Mouse (Mus musculus): ENCODE data around the gene Fbxo2. TPM values are rescaled to one million over a fixed set of nuclear protein-coding genes. Genes with fewer than 3 reads are reported as not detected.

Fbxo2 gene
- 0.12 and 0.17 TPM in 2 replicates for polyA plus RNA-seq (2015; fragmentation: Nextera tagmentation; extraction: Ambion mirVana)

DNA sequence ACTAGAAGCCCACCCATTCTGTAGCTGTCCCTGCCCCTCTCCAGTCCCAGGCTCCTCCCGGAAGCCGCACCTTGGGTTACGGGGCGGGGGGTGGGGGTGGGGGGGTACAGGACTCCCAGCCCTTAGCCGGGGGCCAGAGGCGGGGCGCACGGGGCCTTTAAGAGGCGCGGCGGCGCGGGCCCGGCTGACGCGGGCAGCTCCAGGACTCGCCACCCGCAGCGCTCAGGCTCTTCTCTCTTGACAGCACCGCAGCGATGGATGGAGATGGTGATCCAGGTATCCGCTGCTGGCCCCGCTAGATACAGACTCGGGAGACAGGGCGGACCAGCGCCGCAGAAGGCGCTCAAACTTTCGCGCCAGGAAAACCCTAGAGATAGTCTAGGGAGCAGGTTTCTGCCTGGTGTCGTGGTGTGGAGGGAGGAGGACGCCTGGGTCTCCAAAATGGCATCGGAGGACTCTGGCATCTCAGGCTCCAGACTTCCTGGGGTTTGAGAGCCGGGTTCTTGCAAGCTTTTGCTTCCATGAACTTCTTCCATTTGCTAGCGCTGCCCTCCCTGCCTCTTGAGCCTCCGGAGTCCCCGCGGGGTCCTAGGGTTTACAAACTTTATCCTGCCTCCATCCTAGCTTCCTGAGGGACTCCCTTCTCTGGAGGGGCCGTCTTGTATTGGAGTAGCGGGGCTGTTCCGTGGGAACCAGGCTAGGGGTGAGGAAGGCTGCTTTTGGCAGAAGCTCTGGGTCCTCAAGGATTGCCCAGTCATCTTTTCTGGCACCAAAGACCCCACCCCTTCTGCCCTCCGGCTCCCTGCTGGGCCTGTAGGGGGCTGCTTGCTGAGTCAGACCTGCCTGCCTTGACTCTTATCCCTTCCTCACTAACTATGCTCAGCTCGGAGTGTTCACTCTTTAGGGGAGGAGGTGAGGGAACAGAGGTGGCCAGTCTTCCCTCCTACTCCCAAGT is at the start of gene Fbxo2, which contains the start of gene Fbxo44:
Gene Fbxo2 (plus strand): TSS at position 186 of the 955 bp plus-strand sequence.
Gene Fbxo44 (minus strand): TSS at position 47 of the 955 bp plus-strand sequence.

DNA sequence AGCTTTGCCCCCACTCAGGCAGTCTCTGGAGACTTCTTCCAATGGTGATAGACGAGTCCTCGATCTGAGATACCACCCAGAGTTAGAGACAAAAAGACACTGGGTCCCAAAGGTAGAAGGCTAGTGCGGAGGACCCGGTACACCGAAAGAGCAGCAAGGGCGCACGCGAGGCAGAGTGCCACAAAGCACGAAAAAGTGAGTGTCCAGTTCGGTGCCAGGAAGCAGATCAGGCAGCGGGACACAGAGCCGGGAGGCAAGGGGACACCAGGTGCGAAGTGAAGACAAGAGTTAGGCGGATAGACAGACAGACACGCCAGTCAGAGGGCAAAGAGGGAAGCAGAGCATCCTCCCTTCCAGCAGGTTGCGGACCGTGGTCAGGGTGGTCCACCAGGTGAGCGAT is 30.3 kb upstream of the Fbxo2 start, which contains the start of gene Mad2l2:
Gene Mad2l2 (plus strand): TSS at position 252 of the 400 bp plus-strand sequence.

DNA sequence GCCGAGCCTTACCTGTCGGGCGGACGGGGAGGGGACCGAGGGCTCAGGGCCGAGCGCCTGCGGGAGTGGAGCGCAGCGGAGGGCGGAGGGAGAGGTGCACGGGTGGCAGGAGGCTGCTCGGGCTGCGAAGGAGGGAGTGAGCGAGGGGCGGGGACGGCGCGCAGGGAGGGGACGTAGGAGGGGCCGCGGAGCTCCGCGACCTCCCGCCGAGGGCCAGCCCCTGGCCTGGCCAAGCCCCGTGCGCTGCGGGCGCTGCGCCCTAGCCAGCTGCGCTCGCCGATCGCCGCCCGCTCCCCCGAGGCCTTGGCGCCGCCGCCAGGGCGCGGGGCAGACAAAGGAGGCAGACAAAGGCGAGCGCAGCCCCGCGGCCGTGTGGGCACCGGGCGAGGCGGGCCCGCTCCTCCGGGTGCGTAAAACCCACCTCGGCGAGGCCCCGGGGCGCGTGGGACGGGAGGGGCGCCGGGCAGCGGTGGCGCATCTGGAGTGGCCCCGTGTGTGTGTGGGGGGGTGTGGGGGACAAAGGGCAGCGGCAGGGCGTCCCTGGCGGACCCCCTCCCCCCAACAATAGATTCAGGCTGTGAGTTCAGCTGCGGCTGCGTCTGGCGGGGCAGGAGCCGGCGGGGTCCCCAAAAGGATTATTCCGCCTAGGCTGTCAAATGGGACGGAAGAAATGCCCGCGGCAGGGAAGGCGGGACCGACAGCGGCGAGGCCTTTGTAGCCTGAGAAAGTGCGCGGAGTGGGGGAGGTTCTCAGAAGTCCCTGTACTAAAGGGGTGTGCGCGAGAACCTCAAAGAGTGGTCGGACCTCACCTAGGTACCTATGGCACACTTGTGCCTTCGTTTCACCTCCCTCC is 29.6 kb upstream of the Fbxo2 start, which contains the start of gene Draxin:
Gene Draxin (minus strand): TSS at position 138 of the 853 bp plus-strand sequence.

DNA sequence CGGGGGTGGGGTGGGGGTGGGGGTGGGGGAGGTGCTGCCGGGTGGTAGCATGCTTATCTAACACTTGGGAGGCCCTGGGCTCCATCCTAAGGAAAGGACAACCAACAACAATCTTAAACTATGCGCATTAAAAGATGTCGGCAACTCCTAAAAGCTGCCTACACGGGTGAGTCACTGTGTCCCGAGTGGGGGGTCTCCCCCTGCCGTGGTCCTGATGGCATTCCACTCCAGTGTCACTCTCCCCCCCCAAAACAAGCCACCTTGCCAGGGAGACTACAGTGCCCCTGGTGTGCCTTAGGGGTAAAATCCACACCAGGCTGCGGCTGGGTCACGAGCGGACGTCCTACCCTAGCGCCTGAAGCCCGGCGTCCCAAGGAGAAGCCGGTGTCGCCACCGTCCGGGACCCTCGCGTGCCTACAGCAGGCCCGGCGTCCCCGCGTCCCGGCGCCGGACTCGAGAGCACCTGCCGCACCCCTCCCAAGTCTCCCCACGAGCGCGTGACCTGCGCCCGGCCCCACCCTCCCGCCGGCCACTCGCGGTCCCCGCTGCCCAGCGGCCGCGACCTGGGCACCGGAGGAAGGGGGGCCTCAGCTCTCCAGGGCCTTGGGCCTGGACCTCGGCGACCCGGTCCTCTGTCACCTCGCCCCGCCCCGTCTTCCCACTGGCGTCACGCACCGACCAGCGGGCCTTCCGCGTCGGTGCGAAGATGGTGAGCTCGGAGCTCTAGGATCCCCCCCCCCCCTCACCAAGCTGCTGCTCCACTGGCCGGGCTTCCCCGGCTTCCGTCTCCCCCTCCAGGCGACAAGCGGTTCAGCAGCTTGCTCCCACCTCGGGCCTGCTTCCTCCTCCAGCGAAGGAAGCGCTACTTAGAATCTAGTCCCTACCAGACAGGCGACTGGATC is 8.9 kb upstream of the Fbxo2 start, which contains the start of gene Fbxo6:
Gene Fbxo6 (minus strand): TSS at position 874 of the 902 bp plus-strand sequence.

Small RNA genes lying within 50 kb of the gene (microRNA-seq; reads per million reads assigned to microRNA genes)
- gene Mir7022 = 0 reads per million in 2 experiments

Other genes starting within 250 kb of the Fbxo2 start
- 41.6 and 45.5 TPM in 2 replicates for gene Plod1, start 223.9 kb upstream of the Fbxo2 start, polyA plus RNA-seq (2015; fragmentation: Nextera tagmentation; extraction: Ambion mirVana)
- 10.1 and 13.6 TPM in 2 replicates for gene 2510039O18Rik, start 219.7 kb upstream of the Fbxo2 start, polyA plus RNA-seq (2015; fragmentation: Nextera tagmentation; extraction: Ambion mirVana)
- 0.26 TPM in 1 of 2 replicates, not detected in the other for gene Nppb, start 174.8 kb upstream of the Fbxo2 start, polyA plus RNA-seq (2015; fragmentation: Nextera tagmentation; extraction: Ambion mirVana)
- 0.22 and 1.4 TPM in 2 replicates for gene Nppa, start 159.9 kb upstream of the Fbxo2 start, polyA plus RNA-seq (2015; fragmentation: Nextera tagmentation; extraction: Ambion mirVana)
- 3.4 and 3.5 TPM in 2 replicates for gene Clcn6, start 121.8 kb upstream of the Fbxo2 start, polyA plus RNA-seq (2015; fragmentation: Nextera tagmentation; extraction: Ambion mirVana)
- 13.2 and 14.2 TPM in 2 replicates for gene Mthfr, start 121.5 kb upstream of the Fbxo2 start, polyA plus RNA-seq (2015; fragmentation: Nextera tagmentation; extraction: Ambion mirVana)
- 18.8 and 22.3 TPM in 2 replicates for gene Agtrap, start 72.6 kb upstream of the Fbxo2 start, polyA plus RNA-seq (2015; fragmentation: Nextera tagmentation; extraction: Ambion mirVana)
- 26.0 and 26.7 TPM in 2 replicates for gene Mad2l2, start 30.2 kb upstream of the Fbxo2 start, polyA plus RNA-seq (2015; fragmentation: Nextera tagmentation; extraction: Ambion mirVana)
- gene Draxin, start 29.9 kb upstream of the Fbxo2 start, polyA plus RNA-seq (2015; fragmentation: Nextera tagmentation; extraction: Ambion mirVana) = 0.03 and 0.04 TPM in 2 replicates
- 31.6 and 32.0 TPM in 2 replicates for gene Fbxo6, start 8.5 kb upstream of the Fbxo2 start, polyA plus RNA-seq (2015; fragmentation: Nextera tagmentation; extraction: Ambion mirVana)
- 0.54 and 0.95 TPM in 2 replicates for gene Fbxo44, start 139 bp upstream of the Fbxo2 start, polyA plus RNA-seq (2015; fragmentation: Nextera tagmentation; extraction: Ambion mirVana)
- 0.03 TPM in 1 of 2 replicates, not detected in the other for gene Disp3, start 127.3 kb downstream of the Fbxo2 start, polyA plus RNA-seq (2015; fragmentation: Nextera tagmentation; extraction: Ambion mirVana)

Data from skeletal muscle tissue, postnatal 0 days (tissue).